Mouse (Mus musculus): ENCODE measurements around the gene Rexo2.
"Not testable (repeated sequence)": the region's sequence is repeated elsewhere in the genome, so short reads cannot be mapped to it uniquely, and the experiment has no call there.

Rexo2 gene

DNA sequence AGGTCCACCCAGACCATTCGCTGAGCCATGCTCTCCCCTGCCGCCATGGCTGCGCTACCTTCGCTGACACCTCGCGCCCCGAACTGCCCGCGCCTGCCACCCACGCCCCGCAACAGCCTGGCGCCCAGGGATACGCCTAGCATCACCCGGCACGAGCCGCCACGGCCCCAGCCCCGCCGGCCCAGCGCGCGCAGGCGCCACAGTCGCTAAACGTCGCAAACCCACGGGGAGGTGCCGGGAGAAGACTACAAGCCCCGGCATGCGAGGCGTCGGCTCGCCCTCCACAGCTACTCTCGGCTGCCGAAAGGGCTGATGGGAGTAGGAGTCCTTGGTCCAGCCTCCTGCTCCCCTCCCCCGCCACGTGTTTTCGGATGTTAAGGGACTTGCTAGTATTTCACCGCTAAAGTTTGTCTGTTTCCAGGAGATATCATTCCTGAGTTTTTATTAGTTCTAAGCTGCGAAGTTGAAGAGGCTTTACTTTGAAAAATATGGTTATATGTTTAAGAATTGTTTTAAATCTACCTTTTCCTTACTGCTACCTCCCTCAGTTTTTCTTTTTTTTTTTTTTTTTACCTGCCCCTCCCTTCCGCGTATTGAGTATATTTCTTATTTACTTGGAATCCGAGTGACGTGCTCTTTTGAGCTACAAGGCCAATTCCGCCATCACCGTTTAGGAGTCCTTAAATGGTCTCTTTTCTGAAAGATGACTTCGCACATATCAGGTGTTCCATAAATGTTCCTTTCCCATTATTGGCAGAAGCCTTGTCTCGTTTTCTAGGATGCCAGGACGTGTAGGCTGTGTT lies at the start of gene Rexo2:
TSS of gene Rexo2 (minus strand) at position 213 of the 803 bp plus-strand sequence.
- DNase-seq (ENCODE audit: low spot score in 2 of 2), result peak; percentile 91 to 98

DNA sequence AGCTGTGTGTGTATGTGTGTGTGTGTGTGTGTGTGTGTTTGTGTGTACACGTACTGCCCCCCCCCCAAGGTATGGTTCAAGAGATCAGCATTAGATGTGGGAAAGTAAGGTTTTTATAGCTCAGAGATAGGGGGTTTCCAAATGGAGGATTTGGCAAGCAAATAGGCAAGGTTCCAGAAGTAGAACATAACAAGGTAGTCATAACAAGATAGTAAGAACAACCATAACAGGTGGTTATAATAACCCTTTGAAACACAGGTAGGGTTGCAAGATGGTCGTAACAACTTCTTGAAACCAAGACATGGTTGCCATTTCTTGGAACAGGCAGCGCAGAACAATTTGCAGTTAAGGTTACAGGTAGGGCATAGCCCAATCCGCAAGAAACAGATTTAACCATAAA lies 46.1 kb upstream of the Rexo2 start:
- no peak for DNase-seq (ENCODE audit: low spot score in 2 of 2)

DNA sequence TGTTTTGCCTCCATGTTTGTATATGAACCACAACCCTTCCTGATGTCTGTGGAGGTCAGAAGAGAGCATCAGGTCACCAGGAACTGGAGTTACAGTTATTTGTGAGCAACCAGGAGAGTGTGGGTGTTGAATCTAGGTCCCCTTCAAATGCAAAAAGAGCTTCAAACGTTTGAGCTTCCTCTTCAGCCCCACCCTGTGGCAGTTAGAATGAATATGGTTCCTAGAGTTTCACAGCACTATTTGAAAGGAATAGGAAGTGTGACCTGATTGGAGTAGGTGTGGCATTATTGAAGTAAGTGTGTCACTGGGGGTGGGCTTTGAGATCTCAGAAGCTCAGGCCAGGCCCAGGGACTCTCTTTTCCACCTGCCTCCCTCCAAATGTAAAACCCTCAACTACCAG lies 45.1 kb upstream of the Rexo2 start:
- DNase-seq (ENCODE audit: low spot score in 2 of 2), result no peak

DNA sequence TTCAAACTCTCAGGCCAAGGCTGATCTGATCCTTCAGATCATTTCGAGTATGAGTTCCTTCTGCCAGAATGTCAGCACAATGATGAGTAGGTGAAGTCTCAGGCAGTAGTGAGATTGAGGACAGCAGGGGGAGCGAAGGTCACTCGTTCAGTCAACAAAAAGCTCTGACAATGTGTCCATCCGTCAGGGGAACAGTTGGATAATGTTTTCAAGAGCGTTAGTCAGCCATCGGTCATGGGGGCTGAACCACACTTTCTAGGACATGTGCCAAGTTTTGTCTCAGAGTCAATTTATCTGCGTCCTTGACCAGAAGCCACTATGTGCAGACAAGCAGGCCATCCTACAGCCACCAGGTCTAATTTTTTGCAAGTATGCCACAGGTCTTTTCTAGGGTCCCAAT lies 40.0 kb upstream of the Rexo2 start:
- DNase-seq (ENCODE audit: low spot score in 2 of 2), result not testable (repeated sequence)

DNA sequence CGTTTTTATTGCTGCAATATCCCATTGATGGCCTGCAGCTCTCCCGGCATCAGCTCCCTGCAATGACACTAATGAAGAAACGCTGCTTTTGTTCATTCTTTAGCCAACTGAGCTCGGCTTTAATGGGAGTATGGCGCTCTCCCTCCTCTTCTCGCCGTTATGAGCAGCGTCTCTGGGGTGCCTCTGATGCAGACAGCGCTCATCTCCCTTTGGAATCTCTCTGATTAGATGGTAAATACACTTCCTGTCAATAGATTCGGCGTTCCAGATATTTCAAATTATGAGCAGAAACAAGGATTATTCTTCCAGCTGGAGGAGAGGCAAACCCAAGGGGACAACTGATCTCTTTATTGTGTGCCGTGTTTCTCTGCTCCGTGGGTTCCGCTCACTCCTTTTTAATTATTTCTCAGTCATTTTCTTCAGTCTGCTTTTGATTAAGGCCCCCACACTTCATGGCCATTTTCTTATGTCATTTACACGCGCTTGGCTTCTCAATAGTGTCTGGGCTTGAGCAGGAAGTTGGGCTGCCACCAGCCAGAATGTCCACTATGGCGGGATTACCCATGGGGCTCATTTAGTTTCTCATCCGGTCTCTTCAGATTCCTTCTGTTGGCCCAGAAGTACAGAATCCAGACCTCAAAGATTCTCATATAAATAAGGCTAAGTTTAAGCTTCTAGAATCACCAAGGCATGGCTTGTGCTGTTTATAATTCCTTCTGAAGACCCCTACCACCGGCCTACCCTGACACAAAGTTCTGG lies 37.1 kb upstream of the Rexo2 start:
- no peak for DNase-seq (ENCODE audit: low spot score in 2 of 2)

DNA sequence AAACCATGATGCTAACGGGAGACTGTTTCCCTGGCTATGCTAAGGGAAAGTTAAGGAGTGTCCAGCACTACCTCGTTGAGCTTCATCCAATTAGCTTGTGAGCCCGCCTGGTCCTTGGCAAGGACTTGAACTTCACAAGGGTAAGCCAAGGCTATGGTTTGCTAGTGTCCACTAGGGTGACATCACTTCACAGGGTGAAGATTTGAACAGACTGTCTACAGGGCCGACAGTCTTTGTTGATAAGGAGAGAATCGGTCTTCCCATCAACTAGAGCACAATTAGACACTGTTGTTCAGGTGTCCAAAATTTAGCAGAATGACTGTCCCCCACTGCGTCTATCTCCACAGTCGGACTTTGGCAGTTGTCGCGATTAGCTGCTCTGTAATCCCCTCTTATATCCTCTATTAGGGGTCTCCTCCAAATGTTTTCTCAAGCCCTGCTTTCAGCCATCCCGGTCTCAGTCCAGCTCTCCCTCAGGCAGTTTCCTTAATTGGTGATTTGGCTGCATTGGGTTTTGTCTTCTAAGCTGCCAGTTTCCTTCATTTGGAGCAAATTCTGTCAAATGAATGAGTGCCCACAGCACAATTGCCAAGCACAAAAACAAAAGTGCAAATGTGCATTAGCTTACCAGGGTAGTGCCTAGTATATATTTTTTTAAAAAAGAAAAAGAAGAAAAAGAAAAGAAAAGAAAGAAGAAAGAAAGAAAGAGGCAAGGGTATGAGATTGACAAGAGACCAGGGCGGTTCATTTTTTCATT lies 36.4 kb upstream of the Rexo2 start:
- no peak for DNase-seq (ENCODE audit: low spot score in 2 of 2)

DNA sequence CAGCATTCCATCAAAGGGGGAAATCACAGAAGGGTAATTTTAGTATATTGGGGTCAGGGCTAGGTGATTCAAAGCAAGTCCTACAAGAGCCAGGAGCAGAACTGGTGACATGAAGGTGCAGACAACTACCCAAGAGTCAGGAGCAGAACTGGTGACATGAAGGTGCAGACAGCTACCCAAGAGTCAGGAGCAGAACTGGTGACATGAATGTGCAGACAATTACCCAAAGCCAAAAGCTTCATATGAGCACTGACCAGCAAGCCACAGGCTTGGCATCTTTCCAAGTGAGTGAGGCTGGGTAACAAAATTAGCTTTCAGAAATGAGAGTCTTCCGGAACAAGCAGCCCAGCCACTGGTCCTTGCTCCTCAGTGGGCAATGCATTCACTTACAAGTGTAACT lies 34.9 kb upstream of the Rexo2 start:
- no peak for DNase-seq (ENCODE audit: low spot score in 2 of 2)

DNA sequence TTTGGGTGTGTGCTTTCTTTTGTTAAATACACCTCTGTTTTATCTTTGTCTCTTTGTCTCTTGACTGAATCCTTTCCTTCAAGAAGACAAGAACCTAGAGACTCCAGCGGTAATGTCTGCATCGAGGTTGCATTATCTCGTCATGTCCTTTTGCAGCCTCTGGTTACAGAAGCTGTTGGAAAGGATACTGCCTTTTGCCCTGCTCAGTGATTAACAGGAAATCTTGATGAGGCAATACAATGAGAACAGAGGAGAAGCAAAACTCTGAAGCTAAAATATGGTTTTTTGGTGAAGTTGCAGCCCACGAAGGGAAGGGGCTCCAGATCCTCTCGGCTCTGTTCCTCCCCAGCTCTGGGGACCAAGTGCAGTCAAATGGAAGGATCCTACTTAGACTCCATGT lies 29.7 kb upstream of the Rexo2 start:
- DNase-seq (ENCODE audit: low spot score in 2 of 2), result no peak

DNA sequence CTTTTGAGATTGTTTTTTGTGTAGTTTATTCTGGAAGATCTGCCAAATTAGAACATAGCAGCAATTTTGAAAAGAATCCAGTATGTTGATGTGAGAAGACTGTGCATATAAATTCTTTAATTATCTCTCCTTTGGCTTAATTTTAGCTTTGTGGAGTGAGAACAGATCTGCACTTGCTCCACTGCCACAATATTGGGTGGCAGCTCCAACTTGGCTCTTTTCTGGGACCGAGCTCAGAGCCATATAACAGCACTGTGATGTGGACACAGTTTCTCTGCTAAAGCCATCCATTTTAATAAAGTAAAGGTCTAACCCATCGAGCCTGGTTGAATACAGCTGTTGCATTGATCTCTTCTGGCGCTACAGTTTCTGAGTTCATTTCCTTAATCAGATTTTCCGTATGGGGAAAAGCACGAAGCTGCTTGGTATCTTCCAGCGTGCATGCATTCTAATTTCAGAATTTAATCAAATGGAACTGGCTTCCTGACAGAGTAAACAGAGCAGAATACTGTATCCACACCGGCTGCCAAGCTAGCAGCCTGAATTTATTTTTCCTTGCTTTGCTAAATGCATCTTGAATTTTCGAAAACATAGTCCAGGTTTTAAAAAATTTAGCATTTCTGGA lies 24.4 kb upstream of the Rexo2 start:
- DNase-seq (ENCODE audit: low spot score in 2 of 2), result no peak

DNA sequence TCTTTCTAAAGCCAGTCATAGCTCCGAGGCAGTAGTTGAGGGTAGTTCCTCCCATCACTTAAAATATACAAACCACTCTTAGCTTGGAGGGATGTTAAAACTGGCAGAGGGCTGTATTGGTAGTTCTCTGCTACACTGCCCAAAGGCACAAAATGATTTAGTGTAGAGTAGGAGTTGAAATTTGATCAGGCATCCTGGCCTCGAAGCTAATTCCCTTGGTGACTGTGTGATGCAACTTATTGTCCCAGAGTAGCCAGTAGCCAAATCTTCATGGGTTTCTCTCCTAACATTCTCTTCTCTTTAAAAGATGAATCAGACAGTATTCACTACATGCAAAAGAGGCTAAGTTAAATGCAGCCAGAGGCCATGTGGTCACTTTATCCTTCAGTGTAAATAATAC lies 22.6 kb upstream of the Rexo2 start:
- no peak for DNase-seq (ENCODE audit: low spot score in 2 of 2)

DNA sequence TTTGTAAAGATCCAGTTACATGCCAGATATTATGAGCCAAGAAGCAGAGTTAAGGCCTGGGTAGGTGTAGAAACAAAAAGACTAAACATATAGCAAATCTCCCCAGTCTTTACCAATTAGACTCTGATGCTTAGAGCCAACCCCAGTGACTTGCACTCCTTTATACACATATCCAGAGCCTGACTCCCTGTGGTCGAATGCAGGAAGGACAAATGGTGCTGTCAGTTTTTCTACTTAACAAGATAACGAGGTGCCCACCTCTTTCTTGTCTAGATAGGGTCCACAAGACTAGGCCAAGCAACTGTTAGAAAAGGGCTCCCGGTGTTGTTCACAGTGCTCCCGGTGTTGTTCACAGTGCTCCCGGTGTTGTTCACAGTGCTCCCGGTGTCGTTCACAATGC lies 20.8 kb upstream of the Rexo2 start:
- no peak for DNase-seq (ENCODE audit: low spot score in 2 of 2)

DNA sequence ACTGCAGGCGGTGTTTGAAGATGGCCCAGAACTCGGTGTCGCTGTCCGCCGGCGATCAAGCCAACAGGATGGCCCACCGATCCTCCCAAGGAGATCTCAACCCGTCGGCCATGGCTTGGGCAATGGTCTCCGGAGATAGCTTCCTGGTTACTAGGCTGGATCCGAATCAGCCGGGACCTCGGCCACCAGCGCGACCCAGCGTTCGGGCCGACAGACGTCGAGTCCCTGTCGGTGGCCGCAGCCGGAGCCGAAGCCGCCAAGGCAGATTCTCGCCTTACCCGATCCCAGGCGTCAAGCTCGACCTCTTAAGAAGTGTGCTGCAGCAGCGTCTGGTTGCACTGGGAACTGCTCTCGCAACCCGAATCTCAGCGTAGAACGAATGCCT lies 15.1 kb upstream of the Rexo2 start:
- DNase-seq (ENCODE audit: low spot score in 2 of 2), result peak in 1 of 2 experiments; percentile 89

DNA sequence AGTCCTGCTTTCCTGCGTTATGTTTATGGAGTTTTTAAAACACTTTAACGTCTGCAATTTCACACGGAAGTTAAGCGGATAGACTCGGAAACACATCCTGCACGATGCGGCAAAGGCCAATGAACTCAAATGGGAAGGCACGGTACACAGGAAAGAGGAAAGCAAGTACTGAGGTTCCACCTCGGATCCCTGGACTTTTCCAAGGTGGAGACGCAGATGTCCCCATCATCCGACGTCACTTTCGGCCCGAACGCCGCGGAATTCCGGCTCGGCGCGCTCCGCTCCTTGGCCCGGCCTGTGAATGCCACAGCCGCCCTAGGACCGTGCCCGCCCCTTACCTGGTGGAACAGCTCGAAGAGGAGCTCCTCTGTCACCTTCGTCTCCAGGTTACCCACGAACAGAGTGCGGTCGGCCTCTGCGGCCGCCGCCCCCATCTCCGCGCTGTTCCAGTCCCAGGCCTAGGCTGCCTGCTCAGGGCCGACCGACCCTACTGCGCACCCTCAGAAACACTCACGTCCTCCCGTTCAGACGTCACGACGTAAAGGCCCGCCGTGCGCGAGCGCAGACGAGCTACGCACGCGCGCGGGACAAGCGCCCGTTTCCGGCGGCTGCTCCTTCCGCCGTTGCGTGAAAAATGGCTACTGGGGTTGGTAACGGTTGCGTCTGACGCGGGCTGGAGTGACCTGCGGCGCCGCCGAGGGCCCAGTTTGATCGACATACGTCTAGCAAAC lies 14.6 kb upstream of the Rexo2 start, which contains the start of the genes Rbm7 and Gm5617:
TSS of gene Rbm7 (minus strand) at position 483 of the 731 bp plus-strand sequence.
TSS of gene Gm5617 (plus strand) at position 626 of the 731 bp plus-strand sequence.
- peak in 1 of 2 experiments; percentile 96 for DNase-seq (ENCODE audit: low spot score in 2 of 2)

DNA sequence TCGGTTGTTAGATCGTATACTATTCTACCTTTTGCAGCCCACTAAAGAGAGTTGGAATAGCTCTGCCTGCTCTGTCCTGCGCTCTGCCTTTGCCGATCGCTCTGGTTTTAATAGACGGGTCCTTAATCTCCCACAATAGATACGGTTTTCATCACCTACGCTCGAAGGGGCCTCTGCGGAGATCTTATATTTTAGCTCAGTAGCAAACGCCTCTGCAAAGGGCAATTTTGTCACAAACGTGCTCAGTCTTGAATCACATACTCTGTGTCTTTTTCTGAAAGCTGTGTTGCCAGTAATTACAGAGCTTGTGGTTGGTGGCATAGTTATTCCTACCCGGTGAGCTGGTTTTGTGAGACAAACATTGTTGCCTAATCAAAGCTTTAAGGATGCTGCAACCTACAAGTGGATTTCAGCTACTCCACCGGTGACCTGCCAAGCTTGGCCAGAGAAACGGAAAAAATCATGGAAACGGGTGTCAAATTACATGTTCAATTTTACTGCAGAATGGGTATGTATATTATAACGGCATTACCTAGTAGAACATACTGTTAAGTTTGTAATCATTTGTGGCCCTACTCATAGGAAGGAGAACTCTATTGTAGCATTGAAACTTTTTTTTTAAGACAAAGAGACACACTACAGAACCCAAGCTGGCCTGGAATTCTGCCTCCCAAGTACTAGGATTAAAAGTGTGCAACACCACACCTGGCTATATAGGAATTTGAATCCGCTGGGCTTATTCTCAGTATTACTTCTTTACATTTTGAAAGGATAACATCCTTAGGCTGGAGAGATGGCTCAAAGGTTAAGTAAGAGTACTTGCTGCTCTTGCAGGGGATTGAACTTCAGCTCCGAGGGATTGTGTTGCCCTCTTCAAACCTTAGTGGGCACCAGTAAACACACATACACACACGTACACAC lies 1.1 kb upstream of the Rexo2 start:
- no peak for DNase-seq (ENCODE audit: low spot score in 2 of 2)

DNA sequence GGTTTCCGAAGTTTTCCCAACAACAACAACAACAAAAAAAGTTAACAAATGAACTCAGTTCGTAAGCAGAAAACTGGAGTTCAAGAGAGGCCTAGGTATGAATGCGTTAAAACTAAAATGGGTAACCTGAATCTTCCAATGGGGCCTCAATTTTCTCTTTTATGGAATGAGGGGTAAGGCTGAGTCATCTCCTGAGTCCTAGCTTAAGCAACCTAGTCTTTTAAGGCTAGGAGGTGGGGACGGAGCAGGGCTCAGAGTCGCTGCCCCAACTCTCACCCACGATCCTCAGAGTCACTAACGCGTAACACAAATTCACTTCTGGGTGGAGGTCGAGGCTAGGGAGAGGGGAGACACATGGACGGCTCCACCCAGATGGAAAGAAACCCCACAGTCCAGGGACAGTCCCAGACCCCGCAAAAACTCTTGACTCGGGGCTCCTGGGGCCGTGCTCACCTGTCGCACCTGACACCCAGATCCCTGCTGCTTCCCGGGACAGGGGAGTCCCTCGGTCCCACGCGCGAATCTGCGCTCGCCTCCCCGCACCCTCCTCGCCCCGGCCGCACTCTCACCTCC lies 499 bp downstream of the Rexo2 start:
- no peak for DNase-seq (ENCODE audit: low spot score in 2 of 2)

DNA sequence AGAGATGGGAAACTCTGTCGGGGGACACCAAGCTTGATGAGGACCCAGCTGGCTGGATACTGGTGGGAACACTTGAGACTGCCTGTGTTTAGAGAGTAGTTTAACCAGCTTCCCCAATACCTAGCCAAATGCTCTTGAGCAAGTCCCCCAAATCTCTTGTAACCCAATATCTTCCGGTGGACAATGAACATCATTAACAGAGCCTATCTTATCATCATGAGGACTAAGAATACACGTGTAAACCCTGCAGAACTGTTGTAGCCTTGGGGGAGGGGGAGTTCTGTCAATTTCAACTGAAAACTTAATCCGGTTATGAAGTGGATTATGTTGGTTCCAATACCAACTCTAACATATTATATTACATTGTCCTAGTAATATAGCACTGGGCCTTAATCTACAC lies 1.6 kb downstream of the Rexo2 start:
- DNase-seq (ENCODE audit: low spot score in 2 of 2), result no peak

DNA sequence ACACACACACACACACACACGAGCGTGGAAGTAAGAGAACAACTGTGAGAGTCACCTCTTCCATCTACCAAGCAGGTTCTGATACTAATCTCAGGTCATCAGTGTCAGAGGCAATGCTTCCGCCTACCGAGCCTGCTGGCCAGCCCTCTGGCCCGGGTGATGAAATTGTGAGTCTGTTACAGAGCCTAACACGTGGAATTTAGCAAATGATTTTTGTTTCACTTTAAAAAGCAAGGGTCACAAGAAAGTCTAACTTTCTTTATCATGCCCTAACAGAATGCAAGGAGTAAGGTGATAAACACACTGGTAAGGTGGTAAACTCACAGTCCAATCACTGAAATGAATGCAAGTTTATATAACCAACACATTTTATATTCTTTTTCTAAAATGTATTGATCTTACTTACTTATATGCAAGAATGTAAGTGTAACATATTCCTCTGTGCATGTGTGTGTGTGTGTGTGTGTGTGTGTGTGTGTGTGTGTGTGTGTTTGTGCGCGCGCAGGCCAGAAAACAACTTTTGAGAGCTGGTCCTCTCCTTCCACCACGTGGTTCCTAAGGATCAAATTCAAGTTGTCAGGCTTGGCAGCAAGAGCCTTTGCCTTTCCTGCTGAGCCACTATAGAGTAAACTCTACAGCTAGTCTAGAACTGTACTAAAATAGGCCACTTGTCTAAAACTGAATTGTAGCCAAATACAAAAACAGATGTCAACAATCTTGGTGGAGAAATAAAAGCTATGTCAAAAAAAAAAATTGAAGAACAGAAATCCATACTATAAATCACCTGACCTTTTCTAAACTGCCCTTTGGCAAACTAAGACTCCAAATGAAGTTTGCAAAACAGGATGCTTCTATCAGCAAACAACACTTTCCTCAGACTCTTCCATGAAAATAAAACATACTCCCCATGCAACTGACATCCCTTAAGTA lies 3.9 kb downstream of the Rexo2 start:
- DNase-seq (ENCODE audit: low spot score in 2 of 2), result no peak

DNA sequence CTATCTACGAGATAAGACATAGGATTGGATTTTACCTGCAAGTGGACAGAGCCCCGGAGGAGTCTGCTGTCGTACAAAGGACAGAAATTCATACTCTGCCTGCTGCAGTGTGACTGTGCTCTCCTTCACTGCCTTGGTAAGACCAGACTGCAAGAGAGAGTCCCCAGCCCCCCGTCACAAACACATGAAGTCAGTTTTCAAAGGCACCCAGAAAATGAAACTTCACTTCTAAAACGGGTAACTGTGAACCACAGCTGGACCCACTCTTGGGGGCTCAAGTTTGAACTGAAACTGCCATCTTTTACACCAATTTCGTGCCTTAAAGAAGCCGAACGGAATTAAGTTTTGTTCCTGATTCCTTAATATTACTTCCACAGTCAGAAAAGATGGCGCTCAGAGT lies 6.1 kb downstream of the Rexo2 start:
- no peak for DNase-seq (ENCODE audit: low spot score in 2 of 2)

DNA sequence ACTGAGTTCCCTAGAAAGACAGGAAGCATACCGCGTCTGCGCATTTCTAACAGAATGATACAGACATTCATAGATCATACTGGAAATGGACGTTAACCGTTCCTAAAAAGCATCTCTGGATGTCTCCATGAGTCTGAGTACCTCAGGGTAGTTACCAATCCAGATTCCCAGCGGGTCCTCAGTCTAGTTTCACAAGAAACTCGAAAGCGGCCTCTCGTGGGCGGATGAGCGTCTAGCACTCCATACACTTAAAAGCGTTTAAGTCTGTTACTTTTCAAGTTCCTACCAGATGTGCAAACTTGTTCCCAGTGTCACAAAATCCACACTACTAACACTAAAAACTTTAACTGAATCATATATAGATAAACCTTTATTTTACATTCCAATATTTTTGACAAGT lies 7.3 kb downstream of the Rexo2 start:
- no peak for DNase-seq (ENCODE audit: low spot score in 2 of 2)

Measured in spleen, postnatal 10 days (tissue).